Mouse (Mus musculus) midbrain, embryonic 13.5 days (tissue): ENCODE data around the gene Acer3. TPM values are rescaled to one million over a fixed set of nuclear protein-coding genes. Genes with fewer than 3 reads are reported as not detected.

Experiments
- ATAC-seq: fragments of 200-750 bp; cut with Nextera tagmentation; 2 replicates; pipeline ENCODE4 v1.8.0; 2017; ENCODE audit warnings: mild to moderate bottlenecking, moderate TSS enrichment, moderate library complexity
- H3K27ac ChIP-seq: fragments of 300-500 bp; sonication (generic); 2 replicates; pipeline ENCODE4 v1.5.1; 2015; ENCODE audit warnings: inconsistent platforms, mild to moderate bottlenecking, moderate library complexity
- H3K27me3 ChIP-seq: fragments of 300-500 bp; sonication (generic); 2 replicates; pipeline ENCODE4 v1.6.1; 2015; ENCODE audit warnings: mild to moderate bottlenecking, inconsistent platforms
- H3K36me3 ChIP-seq: fragments of 300-500 bp; sonication (generic); 2 replicates; pipeline ENCODE4 v1.6.1; 2015; ENCODE audit warnings: mild to moderate bottlenecking, inconsistent platforms
- H3K4me1 ChIP-seq: fragments of 300-500 bp; sonication (generic); replicated peaks from 2 replicates; pipeline ENCODE4 v1.6.1; 2015; ENCODE audit warnings: inconsistent platforms
- H3K4me2 ChIP-seq: fragments of 300-500 bp; sonication (generic); replicated peaks from 2 replicates; pipeline ENCODE4 v1.6.1; 2015; ENCODE audit warnings: moderate library complexity, mild to moderate bottlenecking, inconsistent platforms
- H3K4me3 ChIP-seq: fragments of 300-500 bp; sonication (generic); replicated peaks from 2 replicates; pipeline ENCODE4 v1.5.1; 2015; ENCODE audit warnings: mild to moderate bottlenecking, inconsistent platforms
- H3K9ac ChIP-seq: fragments of 300-500 bp; sonication (generic); replicated peaks from 2 replicates; pipeline ENCODE4 v1.6.1; 2015; ENCODE audit warnings: mild to moderate bottlenecking, inconsistent platforms
- H3K9me3 ChIP-seq: fragments of 300-500 bp; sonication (generic); 2 replicates; pipeline ENCODE4 v1.6.1; 2016; ENCODE audit warnings: mild to moderate bottlenecking, inconsistent platforms
- WGBS: fragments of 180-500 bp; shearing (Covaris S2); methylation state at CpG from one replicate; pipeline ENCODE4 v1.1.7; 2015; 5-methylcytosine and 5-hydroxymethylcytosine counted together
- polyA plus RNA-seq: library from polyadenylated mRNA; unstranded; fragments of >200 nt; fragmentation: Nextera tagmentation; extraction: Ambion mirVana; gene quantifications from 2 replicates; pipeline ENCODE4 v1.2.1, GENCODE M21; 2015

Gene Acer3
- polyA plus RNA-seq, 1 experiment from 2014 or later: 13.6 TPM

DNA sequence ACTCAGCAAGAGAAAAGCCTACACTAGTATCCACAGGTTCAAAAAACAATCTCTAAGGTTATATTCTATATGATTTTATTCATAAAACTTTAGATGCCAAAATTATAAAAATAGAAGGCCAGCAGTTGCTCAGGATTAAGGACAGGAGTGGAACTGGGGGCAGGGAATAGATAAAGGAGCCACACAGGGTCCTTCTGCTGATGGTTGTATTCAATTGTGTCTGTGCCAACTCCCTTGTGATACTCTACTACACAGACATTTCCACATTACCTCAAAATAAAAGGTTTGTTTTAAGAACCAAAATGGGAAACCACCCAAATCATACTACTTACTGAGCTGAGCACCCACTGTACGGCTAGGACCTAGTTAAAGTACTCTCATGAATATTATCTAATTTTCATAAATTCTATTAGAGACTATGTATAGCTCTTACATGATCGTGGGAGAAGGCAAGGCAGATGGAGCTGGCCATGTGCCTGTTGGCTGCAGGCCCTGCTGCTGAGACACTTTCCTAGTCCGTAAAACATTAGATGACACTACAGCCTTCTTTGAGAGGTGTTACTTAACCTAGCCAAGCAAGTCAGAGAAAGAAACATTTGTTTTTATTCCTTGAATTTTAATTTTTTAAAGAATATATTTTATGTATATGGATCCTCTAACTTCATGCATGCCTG is 84.2 kb downstream of the Acer3 start:
- no peak overlapping the region for H3K27ac ChIP-seq
- no peak for ATAC-seq
- WGBS: 90% methylated on average over 3 of the region's 3 CpGs
- H3K4me1 ChIP-seq: no peaks in the 10 kb centered on the region
- no peak overlapping the region for H3K9ac ChIP-seq
- H3K36me3 ChIP-seq: no peaks in the 10 kb centered on the region
- no peak overlapping the region for H3K4me3 ChIP-seq
- no peaks in the 10 kb centered on the region for H3K27me3 ChIP-seq
- no peaks in the 10 kb centered on the region for H3K9me3 ChIP-seq
- no peak overlapping the region for H3K4me2 ChIP-seq

DNA sequence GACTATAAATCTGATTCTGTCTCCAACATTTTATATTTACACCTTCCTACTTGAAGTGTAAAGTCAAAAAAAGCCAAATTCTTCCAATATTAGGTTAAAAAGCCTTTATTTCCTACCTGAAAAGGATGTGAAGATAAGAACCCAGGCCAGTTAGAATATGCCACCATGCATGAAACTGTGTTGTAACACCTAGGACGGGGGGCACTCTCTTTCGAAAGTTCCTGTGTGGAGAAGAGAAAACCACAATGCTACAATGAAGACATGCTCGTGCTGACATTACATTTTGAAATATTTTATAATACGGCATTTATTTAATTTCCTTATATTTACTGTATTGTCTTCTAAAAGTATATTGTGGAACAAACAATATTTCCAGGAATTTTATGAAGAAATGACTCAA is 97.2 kb downstream of the Acer3 start:
- WGBS: 95% methylated on average over 4 of the region's 4 CpGs
- no peaks in the 10 kb centered on the region for H3K9me3 ChIP-seq
- no peaks in the 10 kb centered on the region; the same call in 1 of the 2 replicates for H3K36me3 ChIP-seq
- H3K27ac ChIP-seq: no peak overlapping the region
- no peaks in the 10 kb centered on the region for H3K4me1 ChIP-seq
- no peaks in the 10 kb centered on the region for H3K27me3 ChIP-seq
- H3K4me2 ChIP-seq: no peak overlapping the region
- no peak overlapping the region for H3K9ac ChIP-seq
- ATAC-seq: no peak
- H3K4me3 ChIP-seq: no peak overlapping the region

GRCm38 (mm10) chr7:98216713-98217112 is 104.3 kb downstream of the Acer3 start:
- ATAC-seq: no peak
- Histone ChIP-seq H3K9ac (no peak overlapping the region), H3K27ac (no peak overlapping the region), H3K9me3 (no peaks in the 10 kb centered on the region), H3K4me3 (no peak overlapping the region), H3K36me3 (no peaks in the 10 kb centered on the region; the same call in 1 of the 2 replicates), H3K27me3 (no peaks in the 10 kb centered on the region), H3K4me2 (no peak overlapping the region), H3K4me1 (no peaks in the 10 kb centered on the region)

- no peak overlapping the region for H3K9ac ChIP-seq
- no peak overlapping the region for H3K27ac ChIP-seq
- no peaks in the 10 kb centered on the region for H3K4me1 ChIP-seq
- no peak for ATAC-seq
- 71% methylated on average over 4 of the region's 4 CpGs for WGBS
- H3K4me3 ChIP-seq: no peak overlapping the region
- no peaks in the 10 kb centered on the region for H3K9me3 ChIP-seq
- peaks cover 8% of the 10 kb centered on the region; the same call in 1 of the 2 replicates for H3K27me3 ChIP-seq
- H3K4me2 ChIP-seq: no peak overlapping the region
- no peaks in the 10 kb centered on the region for H3K36me3 ChIP-seq
These were observed 118.1 kb downstream of the Acer3 start for GRCm38 (mm10) chr7:98202946-98203345.

- Histone ChIP-seq H3K4me1 (no peaks in the 10 kb centered on the region), H3K36me3 (no peaks in the 10 kb centered on the region), H3K4me2 (no peak overlapping the region), H3K9ac (no peak overlapping the region), H3K9me3 (no peaks in the 10 kb centered on the region), H3K27me3 (peaks cover 15% of the 10 kb centered on the region), H3K27ac (no peak overlapping the region), H3K4me3 (no peak overlapping the region)
- 88% methylated on average over 5 of the region's 5 CpGs for WGBS
- no peak for ATAC-seq
These were observed 119.4 kb downstream of the Acer3 start for GRCm38 (mm10) chr7:98201493-98202028.

DNA sequence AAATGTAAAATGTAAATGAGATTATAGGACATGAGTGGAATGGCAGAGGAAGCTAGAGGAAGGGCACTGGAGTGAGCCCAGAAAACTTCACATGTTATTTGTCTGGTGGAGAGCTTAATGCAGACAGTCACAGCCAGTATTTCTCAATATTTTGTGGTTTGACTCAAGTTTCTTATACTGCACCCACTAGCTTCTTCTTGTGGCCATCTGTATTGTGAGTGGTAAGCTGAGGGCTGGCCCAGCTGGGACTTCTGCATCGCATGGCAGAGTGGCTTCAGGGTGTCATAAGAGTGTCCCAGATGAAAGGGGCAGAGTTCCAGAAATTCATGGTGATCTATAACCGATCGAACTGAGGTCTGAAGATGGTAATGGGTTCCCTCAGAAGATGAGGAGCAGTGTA is 120.6 kb downstream of the Acer3 start:
- H3K9ac ChIP-seq: no peak overlapping the region
- H3K27ac ChIP-seq: no peak overlapping the region
- WGBS: 92% methylated on average over 3 of the region's 3 CpGs
- no peak overlapping the region for H3K4me3 ChIP-seq
- peaks cover 27% of the 10 kb centered on the region for H3K27me3 ChIP-seq
- no peak overlapping the region for H3K4me2 ChIP-seq
- H3K9me3 ChIP-seq: no peaks in the 10 kb centered on the region
- ATAC-seq: no peak
- H3K4me1 ChIP-seq: no peaks in the 10 kb centered on the region
- no peaks in the 10 kb centered on the region for H3K36me3 ChIP-seq

GRCm38 (mm10) chr7:98199381-98199780 is 121.6 kb downstream of the Acer3 start, which contains the start of gene B3gnt6:
TSS of gene B3gnt6 (minus strand) at chr7:98199481.
- Histone ChIP-seq H3K9me3 (no peaks in the 10 kb centered on the region), H3K36me3 (no peaks in the 10 kb centered on the region), H3K9ac (no peak within 1 kb of the TSS), H3K27ac (no peak within 1 kb of the TSS), H3K4me2 (no peak within 1 kb of the TSS), H3K4me1 (peaks cover 2% of the 10 kb centered on the region), H3K27me3 (peaks cover 37% of the 10 kb centered on the region), H3K4me3 (no peak within 1 kb of the TSS)
- 96% methylated on average over 4 of the region's 4 CpGs for WGBS
- no peak for ATAC-seq

GRCm38 (mm10) chr7:98195151-98195801 is 125.7 kb downstream of the Acer3 start:
- Histone ChIP-seq H3K4me3 (no peak overlapping the region), H3K27ac (no peak overlapping the region), H3K36me3 (no peaks in the 10 kb centered on the region), H3K9me3 (no peaks in the 10 kb centered on the region), H3K27me3 (peaks cover 74% of the 10 kb centered on the region), H3K4me1 (peaks cover 16% of the 10 kb centered on the region), H3K4me2 (no peak overlapping the region), H3K9ac (no peak overlapping the region)
- ATAC-seq: no peak
- 49% methylated on average over 10 of the region's 10 CpGs for WGBS

- H3K4me2 ChIP-seq: peak overlapping the region; percentile 81
- H3K36me3 ChIP-seq: no peaks in the 10 kb centered on the region
- H3K4me3 ChIP-seq: peak overlapping the region; percentile 46
- H3K9ac ChIP-seq: peak overlapping the region; percentile 50
- H3K27ac ChIP-seq: no peak overlapping the region
- 2% methylated on average over 61 of the region's 61 CpGs for WGBS
- ATAC-seq: peak; percentile 68
- H3K27me3 ChIP-seq: peaks cover 85% of the 10 kb centered on the region
- H3K4me1 ChIP-seq: peaks cover 16% of the 10 kb centered on the region
- H3K9me3 ChIP-seq: no peaks in the 10 kb centered on the region
These were observed 126.8 kb downstream of the Acer3 start for GRCm38 (mm10) chr7:98194026-98194792.

GRCm38 (mm10) chr7:98193515-98194025 is 127.4 kb downstream of the Acer3 start:
- H3K27ac ChIP-seq: no peak overlapping the region
- no peaks in the 10 kb centered on the region for H3K9me3 ChIP-seq
- WGBS: 4% methylated on average over 36 of the region's 36 CpGs
- peak overlapping the region; percentile 46 for H3K4me3 ChIP-seq
- H3K36me3 ChIP-seq: no peaks in the 10 kb centered on the region
- H3K4me1 ChIP-seq: peaks cover 16% of the 10 kb centered on the region
- H3K4me2 ChIP-seq: peak overlapping the region; percentile 81
- peaks cover 87% of the 10 kb centered on the region for H3K27me3 ChIP-seq
- peak overlapping the region; percentile 50 for H3K9ac ChIP-seq
- peak; percentile 79 for ATAC-seq

DNA sequence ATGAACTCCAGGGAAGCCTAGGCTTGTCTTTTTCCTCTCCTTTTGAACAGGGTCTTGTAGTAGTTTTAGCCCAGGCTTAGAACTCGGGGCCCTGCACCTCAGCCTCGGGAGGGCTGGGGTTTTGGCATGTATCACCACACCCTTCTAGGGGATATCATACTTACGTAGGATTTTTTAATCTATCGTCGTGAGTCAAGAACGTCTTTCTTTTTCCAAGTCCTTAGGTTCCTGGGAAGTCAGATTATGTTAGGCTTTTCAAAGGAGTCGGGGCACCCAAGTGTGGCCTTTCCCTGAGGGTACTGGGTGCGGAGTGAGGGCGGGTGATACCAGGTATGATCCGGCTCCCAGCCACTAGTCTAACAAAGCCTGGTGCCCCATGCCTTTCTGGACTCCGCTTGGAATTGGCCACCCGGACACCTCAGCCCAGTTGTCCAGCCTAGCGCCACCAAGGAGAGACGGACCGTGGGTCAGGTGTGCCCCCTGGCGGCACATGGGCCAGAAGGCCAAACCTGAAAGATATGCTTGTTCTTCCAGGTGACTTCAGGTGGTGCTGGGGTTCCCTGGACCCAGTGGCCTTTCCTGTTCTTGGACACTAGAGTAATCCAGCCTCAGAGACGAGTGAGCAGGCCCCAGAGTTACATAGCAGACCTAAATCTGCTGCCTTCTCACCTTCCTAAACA is 129.3 kb downstream of the Acer3 start:
- Histone ChIP-seq H3K4me2 (no peak overlapping the region), H3K4me3 (no peak overlapping the region), H3K36me3 (no peaks in the 10 kb centered on the region), H3K27ac (no peak overlapping the region), H3K9me3 (no peaks in the 10 kb centered on the region), H3K9ac (no peak overlapping the region), H3K4me1 (peaks cover 23% of the 10 kb centered on the region), H3K27me3 (peaks cover 78% of the 10 kb centered on the region)
- 69% methylated on average over 17 of the region's 17 CpGs for WGBS
- no peak for ATAC-seq
